Mouse (Mus musculus) right cerebral cortex, adult 2 months (tissue): ENCODE data around the gene Col5a1.
A peak's percentile ranks its signal among the peaks of the same experiment; 100 is the strongest.

Experiments used
- DNase-seq, 2 experiments: peaks; one replicate each; pipeline ENCODE4 v3.0.0; 2021 to 2022; ENCODE audit warnings: low spot score in 2 of 2

The Col5a1 gene

DNA sequence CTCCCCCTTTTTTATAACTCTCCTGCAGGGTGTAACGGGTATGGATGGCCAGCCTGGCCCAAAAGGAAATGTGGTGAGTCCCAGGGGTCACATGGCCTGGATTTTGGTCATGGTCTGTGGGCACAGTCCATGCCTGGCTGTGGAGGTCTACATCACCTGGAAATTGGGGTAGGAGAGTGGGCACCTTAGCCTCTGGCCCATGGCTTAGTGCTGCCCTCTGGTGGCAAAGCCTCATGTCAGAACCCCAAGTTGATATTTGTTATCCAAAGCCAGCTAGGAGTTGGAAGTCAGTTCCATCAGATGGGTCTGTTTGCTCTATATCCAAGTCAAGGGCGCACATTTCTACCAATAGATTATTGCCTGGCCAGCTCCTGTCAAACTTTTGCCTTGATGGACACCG lies 87.6 kb downstream of the Col5a1 start:
- peak; percentile 67 to 79 for DNase-seq

DNA sequence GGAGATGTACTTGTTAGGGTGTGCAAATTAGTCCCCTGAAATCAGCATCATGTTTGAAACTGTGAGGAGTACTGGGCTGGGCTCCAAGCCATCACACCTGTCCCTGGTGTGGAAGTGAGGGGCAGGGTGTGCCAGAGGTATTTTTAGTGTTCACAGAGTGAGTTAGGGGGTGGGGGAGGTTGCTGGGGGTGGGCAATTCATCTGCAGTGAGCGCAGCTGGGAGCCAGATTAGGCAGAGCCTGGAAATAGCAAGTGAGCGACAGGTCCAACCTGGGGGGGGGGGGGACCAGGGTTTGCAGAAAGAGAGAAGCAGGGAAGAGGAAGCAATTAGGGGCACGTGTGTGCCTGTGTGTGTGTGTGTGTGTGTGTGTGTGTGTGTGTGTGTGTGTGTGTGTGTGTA lies 89.6 kb downstream of the Col5a1 start:
- DNase-seq, result peak; percentile 23 to 26

DNA sequence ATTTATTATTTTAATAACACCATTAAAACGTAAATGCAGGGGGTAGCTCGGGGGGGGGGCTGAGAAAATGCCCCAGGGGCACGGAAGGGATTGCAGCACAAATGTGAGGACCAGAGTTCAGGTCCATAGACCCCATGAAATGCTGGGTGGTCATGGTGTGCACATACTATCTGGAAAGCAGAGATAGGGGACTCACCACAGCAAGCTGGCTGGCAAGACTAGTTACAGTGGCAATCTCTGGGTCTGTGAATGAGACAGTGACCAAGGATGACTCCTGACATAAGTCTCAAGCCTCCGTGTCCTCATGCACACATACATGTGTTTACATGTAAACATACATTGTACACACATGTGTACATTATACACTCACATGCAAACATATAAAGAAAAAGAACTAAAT lies 90.3 kb downstream of the Col5a1 start:
- no peak for DNase-seq

DNA sequence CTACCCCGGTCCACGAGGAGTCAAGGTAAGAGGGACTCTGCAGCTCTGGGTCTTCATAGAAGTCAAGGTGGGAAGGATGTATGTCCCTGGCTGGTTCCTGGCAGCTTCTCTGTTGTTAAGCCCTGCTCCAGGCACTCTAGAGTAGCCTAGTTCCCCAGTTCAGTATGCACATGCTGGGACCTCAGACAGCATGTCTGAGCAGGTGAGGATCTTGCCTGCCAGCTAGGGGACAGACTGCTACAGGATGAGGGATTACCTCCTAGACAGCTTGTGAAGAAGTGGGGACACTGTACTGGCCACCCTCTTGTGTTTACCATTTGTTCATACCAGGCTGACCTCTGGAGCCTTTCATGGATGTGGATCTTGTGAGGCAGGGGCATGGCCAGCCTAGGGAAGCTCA lies 94.8 kb downstream of the Col5a1 start:
- DNase-seq, result no peak

DNA sequence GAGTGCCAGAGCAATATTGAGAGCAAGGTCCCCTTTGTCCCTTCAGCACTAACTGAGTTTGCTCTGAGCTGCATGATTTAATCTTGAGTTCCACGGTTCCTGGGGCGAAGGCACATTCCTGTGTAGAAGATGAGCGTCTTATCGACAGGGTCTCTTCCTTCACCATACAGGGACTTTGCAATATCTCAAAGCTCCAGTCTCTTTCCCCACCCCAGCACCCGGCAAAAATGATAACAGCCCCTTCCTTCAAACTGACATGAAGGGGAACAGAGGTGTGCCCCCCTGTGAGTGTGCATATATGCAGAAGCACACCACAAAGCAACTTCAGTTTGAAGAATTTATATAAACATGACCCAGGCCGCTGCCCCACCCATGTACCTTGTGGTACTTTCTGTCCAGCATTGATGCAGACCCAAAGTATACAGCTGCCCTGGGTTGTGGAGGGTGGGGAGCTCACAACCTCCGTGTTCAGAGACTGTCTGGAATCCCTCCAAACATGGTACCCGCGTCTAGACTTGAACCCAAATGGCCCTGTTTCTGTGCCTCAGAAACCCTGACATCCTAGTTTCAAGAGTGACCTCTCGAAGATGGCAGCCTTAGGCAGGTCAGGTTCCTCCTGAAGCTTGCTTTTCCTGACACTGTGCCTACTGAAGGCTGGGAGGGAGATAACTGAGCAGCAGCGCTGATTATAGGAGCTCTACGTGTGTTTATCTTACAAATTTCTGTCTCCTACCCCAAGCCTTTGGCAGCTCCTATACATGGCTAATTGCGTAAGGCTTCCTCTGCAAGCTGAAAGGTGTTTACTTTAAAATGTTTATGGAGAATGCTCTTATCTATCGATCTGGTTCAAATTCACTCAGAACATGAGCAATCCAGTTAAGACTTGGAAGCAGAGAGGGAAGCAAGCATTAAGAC lies 95.7 kb downstream of the Col5a1 start:
- DNase-seq, result no peak

DNA sequence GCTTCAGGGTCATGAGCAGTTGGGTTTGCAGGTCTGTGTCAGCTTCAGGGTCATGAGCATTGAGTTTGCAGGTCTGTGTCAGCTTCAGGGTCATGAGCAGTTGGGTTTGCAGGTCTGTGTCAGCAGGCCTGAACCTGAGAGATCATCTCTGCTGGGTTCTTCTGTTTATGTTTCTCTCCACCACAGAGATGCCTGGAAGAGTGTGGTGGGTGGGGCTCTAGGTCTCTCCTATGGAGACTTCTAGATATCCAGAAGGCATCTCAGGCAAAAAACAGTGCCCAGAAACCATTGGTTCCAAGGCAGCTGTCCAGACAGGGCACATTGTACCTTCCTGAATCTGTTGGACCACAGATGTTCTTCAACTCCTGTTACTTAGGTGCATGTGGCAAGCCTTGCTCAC lies 96.9 kb downstream of the Col5a1 start:
- DNase-seq, result no peak

DNA sequence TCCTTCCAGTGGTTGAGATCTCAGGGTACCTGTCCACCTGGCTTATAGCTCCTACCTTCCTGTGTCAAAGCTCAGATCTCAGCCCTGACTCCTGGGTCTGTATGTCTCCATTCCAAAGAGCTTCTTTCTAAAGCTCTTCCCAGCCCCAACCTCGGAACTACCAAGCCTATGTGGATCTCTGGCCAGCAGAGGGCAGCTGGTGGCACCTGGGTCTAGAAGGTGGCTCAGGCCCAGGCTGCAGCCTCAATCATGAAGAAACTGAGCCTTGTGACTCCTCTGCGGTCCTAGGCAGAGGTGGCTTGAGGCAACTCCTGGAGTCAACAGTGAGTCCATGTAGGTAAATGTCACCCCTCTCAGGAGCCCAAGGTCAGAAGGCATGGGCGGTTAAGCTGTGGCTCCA lies 97.7 kb downstream of the Col5a1 start:
- peak; percentile 46 to 56 for DNase-seq

DNA sequence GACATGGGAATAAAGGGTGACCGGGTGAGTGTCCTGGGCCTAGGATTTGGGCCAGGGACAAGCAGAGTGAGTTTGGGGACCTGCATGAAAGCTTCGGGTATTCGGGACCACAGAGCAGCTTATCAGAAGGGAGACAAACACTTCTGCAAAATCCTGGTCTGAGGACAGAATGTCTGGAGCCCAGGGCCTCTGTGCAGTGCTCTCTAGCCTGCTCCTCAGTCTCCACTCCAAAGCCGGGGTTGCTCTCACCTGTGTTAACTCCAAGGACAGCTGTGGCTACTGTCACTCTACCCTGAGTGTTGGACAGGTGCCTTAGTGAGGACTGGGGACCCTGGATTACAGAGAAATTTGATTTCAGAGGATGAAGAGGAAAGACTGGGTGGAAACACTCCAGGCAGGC lies 100.5 kb downstream of the Col5a1 start:
- no peak for DNase-seq

DNA sequence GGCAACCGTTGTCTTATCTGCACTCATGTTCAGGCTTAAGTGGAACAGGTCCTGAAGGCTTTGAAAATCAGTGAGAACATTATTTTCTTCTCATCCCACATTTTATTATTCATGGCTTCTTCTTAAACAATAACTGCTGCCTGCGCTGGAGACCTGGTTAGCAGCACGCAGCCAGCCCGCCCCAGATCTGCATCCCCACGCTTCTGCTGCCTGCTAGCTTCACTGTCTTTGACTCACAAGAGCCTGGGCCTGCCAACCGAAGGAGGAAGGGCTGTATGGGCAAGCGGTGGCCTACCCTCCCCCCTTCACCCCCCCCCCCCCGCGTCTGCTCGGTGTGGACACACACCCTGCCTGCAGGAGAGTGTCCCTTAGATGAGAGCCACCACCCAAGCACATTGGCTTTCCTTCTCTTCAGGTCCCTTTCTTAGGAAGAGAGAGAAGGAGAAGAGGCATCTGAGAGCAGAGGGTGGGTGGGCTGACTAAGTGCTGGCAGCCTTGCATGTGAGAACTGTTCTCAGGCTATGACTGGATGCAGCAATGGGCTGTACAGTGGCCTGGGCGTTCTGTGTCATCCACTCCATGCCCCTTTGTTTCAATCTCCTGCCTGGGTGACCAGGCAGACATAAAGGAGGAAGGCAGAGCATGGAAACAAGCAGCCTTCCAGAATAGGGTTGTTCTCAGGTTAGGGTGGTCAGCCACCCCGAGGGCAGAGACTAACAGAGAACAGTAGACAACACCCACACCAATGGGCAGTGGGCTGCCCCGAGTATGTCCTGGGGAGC lies 104.4 kb downstream of the Col5a1 start:
- peak; percentile 28 to 30 for DNase-seq

DNA sequence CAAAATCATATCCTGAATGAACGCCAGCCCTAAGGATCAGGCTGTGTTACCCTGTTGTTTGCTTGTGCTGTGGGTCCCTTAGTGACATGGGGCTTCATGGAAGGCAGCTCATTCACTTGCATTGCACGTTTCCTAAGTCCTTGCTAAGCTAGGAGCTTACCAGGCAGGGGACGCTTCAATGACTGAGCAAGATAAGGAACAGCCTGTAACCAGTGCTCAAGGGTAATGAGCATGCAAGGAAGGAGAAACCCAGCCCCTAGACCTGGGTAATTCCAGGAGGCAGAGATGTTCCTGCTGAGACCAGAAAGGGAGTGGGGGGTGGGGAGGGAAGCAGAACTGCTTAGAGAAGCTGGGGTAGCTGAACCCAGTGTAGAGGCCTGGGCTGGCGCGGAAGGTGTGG lies 107.2 kb downstream of the Col5a1 start:
- DNase-seq, result no peak

DNA sequence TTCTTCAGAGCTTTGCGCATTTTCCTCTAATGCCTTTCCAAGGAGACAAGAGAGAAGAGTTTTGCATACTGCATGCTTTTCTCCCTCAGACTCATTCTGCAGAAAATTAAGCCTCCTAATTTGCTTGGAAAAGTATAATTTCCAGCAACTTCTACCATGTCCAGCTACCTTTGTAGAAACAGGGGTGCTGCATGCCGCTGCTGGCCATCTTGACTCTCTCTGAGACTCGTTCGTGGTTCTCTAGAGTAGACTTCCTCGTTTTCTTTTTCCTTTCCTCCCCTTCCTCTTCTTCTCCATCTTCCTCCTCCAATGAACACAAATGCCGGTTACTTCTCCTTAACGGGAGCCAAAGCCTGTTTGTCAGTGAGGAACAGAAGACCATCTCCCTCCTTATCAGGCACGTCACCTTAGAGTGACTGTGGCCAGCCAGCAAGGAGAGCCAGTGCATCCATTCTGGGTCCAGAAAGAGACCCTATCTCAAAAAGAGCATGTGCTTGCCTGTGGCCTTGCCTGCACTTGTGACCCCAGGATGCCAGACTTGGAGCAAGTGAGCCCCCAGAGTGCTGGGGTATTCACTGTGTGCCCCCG lies 113.9 kb downstream of the Col5a1 start:
- DNase-seq, result no peak

DNA sequence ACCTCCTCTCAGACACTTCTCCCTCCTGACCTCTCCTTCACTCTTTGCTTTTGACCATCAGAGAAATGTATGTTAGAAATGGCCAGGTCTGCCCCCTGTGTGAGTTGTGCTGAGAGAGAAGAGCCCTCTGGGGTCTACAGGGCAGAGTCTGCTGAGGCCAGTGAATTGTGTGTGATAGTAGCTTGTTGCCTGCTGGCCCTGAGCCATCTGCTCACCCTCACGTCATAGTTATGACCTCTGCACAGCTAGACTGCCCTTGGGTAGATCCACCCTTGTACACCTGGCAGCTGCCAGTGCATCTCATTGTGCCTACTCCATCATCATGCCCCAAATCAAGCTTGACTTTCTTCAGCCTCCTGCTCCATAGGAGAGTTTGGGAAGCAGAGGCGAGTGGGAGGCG lies 114.4 kb downstream of the Col5a1 start:
- no peak for DNase-seq

DNA sequence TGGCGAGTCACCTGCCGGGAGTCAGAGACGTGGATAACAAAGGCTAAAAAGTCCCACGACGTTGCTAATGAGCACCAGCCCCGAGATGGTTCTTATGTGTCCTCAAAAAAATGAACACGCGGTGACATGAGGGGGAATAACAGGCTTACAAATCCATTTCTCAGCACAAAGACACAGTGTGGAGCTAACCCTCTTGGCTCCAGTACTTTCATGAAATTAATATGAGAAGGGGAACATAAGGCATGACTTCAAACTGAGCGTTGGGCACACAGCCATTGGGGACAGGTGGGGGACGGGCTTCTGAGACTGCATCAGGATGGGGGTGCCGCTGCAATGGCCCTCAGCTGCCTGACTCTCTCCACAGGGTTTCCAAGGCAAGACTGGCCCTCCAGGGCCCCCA lies 115.0 kb downstream of the Col5a1 start:
- no peak for DNase-seq

DNA sequence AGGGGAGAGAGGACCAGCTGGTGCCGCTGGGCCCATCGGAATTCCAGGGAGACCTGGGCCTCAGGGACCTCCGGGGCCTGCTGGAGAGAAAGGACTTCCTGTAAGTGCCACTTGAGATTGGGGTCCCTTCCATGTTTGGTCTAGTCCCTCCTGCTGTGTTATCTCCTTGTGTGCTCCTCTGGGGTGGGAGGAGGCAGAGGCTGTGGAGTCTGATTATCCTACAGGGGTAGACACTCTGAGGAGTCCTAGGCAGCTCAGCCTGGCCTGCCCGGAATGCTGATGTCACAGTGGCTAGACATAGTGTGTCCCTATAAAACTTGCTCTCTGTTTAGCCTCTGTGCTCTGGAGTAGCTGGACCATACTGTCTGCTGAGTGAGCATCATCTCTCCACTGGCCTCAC lies 119.0 kb downstream of the Col5a1 start:
- no peak for DNase-seq

DNA sequence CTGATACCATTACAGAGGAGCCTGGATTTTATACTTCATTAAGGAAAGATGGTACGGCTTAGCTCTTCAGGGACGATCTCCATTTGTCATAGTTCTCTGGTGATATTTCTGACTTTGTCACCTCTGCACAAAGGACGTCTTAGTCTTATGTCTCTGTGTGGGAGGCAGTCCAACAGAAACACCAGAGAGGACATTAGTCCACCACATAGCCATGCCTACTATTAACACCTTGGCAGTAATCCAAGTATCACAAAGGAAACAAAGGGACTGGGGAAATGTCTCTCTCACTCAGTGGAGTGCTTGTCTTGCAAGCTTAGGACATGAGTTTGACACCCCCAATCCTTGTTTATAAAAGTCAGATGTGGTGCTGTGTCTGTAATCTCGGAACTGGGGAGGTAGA lies 122.0 kb downstream of the Col5a1 start:
- no peak for DNase-seq

DNA sequence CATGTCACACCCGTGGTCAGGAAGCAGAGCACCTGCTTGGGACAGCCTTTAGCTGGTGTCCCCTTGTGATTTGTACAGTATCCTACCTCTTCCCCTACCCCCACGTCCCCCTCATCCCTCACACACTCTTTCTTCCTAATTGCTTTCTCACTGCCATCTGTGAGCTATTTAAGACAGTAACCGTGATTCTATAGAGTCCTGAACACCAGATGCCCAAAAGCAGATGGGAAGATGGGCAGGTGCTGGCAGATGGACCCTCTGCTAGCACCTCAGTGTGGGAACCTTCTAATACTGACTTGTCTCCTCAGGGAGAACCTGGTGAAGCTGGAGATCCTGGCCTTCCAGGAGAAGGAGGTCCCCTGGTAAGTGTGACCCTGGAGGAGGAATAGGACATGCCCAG lies 126.1 kb downstream of the Col5a1 start:
- peak in 1 of 2 experiments; percentile 10 for DNase-seq

DNA sequence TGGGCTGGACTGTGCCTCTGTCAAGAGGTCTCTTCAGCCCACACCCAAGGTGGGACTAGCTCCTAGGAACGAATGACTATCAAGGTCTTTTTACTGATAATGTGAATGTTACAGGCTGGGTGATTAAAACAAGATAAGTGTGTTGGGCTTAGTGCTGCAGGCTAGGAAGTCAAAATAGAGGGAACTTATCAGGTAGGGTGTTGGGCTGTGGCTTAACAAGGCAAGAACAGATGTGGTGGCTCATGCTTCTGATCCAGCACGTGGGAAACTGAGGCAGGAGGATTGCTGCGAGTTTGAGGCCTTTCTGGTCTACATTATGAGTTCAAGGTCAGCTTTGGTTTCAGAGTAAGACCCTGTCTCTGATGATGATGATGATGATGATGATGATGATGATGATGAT lies 128.6 kb downstream of the Col5a1 start:
- no peak for DNase-seq

DNA sequence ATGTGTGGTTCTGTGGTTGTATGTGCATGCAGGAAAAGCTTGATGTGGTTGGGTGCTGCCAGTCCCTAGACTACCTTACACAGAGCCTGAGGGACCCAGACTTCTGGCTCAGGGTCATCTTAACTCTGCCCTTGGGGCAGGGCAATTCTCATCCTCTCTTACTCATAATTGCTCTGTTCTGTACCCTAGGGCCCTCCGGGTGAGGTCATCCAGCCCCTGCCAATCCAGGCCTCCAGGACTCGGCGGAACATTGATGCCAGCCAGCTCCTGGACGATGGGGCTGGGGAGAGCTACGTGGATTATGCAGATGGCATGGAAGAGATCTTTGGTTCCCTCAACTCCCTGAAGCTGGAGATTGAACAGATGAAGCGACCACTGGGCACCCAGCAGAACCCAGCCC lies 138.2 kb downstream of the Col5a1 start:
- no peak for DNase-seq

DNA sequence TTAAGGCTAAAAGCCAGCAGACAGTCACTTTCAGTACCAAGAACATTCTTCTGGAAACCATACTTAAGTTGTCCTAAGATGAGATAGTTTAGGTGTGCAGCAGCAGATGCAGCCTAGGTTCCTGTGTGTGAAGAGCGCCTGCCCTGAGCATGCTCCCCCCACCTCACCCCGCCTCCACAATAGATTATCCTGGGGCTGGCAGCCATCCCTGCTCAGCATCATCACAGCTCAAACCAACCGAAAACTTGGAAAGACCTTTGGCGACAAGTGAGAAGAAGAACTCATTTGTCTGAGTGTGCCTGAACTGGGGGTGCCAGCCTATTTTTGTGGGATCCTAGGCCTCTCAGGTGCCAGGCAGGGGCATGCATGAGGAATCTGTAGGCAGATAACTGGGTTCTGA lies 139.6 kb downstream of the Col5a1 start:
- no peak for DNase-seq

DNA sequence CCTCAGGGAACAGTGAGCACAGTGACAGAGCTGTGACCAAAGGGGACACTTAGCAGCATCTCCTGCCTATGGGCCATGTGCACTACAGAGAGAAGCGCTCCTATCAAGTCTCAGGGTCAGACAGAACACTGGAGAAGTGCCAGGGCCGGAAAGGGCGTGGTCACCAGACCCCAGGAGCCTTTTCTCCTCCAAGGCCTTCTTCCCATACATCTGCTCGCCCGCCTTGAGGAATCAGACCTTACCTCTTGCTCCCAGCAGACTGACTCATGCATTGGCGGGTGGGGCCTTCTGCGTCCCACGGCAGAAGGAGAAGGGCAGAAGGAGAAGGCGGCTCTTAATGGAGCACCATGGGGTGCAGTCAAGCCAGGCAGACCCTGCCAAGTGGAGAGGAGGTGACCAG lies 145.6 kb downstream of the Col5a1 start:
- no peak for DNase-seq

DNA sequence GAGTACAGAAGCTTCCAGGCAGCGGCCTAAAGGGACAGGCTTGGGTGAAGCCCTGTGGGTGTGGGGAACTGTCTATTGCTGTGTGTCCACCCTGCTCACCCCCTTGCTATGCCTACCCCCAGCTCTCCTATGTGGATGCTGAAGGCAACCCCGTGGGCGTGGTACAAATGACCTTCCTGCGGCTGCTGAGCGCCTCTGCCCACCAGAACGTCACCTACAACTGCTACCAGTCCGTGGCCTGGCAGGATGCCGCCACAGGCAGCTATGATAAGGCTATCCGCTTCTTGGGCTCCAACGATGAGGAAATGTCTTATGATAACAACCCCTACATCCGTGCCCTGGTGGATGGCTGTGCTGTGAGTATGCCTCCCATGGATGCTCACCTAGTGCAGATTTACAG lies 146.2 kb downstream of the Col5a1 start:
- no peak for DNase-seq

DNA sequence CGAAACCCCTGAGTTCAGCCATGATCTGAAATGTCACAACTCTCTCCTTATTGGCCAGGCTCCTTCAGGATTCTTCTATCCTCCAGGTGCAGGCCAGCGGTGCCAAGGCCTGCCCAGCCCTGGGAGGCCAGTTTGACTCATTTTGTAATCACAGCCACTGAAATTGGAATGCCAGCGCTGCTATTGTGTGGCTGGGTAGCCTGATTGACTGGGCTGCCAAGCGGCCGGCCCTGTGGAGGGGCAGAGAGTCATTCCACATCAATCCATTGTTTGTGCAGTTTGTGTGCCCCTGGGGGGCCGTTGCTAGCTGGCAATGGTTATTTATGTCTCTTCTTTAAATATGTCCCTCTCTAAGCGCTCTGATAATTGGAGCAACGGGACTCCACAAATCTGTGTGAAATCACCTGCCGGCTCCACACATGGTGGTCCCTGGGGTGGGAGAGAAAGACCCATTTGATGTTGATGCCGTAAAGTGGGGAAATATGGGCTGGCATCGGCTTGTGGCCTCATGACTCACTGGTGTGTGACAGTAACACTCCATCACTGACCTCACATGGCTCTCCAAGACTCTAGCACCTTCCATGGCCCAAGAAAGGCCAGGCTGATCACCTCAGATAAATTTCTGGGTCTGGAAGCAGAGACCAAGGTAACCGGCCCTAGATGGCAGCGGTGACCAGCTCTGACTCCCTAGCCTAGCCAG lies 147.9 kb downstream of the Col5a1 start:
- no peak for DNase-seq
